Comparison of ENCODE assay signal across 23 mouse cellular contexts in the genomic region with DNA sequence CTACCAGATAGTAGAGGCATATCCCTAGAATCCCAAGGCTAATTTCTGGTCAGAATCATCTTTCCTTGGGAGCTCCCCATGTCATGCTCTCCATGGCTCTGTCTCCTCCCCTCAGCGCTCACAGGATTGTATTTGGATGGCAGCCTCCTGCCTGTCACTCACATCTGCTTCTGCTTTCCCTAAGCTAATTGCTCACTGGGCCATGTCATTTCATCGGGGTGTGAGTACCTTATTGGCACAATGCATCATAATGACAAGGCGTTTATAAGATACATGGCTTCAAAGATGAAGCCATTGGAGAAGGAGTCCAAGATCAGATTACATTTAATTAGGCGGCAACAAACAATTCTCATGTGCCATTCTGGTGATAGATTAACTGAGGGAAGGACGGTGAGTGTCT.
DNase-seq lines count a peak whose midpoint lies in the region; ATAC-seq and TF ChIP-seq lines count a peak whose summit lies in the region.
"Had no signal": no experiment of that assay in that cellular context is flagged by ENCODE, and none has a peak within 500 bp of the region (broad histone marks: within the 10 kb centered on the region; RNA-seq: fewer than 3 reads in every experiment).

No protein-coding gene starts in this region.

- H3K4me3 ChIP-seq in hindbrain, postnatal 0 days (ENCODE audit: low read length) = no peak overlapping the region
- no peak overlapping the region for H3K4me3 ChIP-seq in hindbrain, embryonic 12.5 days
- no peak overlapping the region for H3K4me3 ChIP-seq in lung, embryonic 15.5 days
- H3K4me3 ChIP-seq in midbrain, postnatal 0 days (ENCODE audit: low read depth, low read length) = no peak overlapping the region
- H3K4me3 ChIP-seq in midbrain, embryonic 10.5 days = no peak overlapping the region
- H3K4me3 ChIP-seq: embryonic facial prominence, embryonic 15.5 days; erythroblast, embryonic 14.5 days; gastrocnemius, adult 2 months; heart, embryonic 12.5 days; hindbrain, embryonic 10.5 days; hindbrain, embryonic 15.5 days had no signal

- TF ChIP-seq CTCF in hindbrain, postnatal 0 days (IDR thresholded peaks at IDR 0.05; ENCODE audit: low read depth) = no peak
- TF ChIP-seq CTCF in midbrain, postnatal 0 days (IDR thresholded peaks at IDR 0.05) = no peak

- H3K9me3 ChIP-seq in hindbrain, postnatal 0 days (ENCODE audit: low read length) = no peaks in the 10 kb centered on the region
- 0 out of 2 replicates have a peak, but pooled peaks cover 3% of the 10 kb centered on the region for H3K9me3 ChIP-seq in hindbrain, embryonic 12.5 days (replicated peaks)
- H3K9me3 ChIP-seq in lung, embryonic 15.5 days = no peaks in the 10 kb centered on the region
- no peaks in the 10 kb centered on the region for H3K9me3 ChIP-seq in midbrain, postnatal 0 days (ENCODE audit: low read length)
- 0 out of 2 replicates have a peak, but pooled peaks cover 5% of the 10 kb centered on the region for H3K9me3 ChIP-seq in midbrain, embryonic 10.5 days (replicated peaks)
- H3K9me3 ChIP-seq: embryonic facial prominence, embryonic 15.5 days; hindbrain, embryonic 15.5 days had no signal

- no peak overlapping the region for H3K4me2 ChIP-seq in hindbrain, postnatal 0 days (ENCODE audit: low read depth, low read length)
- H3K4me2 ChIP-seq in hindbrain, embryonic 12.5 days (replicated peaks) = no peak overlapping the region
- H3K4me2 ChIP-seq in lung, embryonic 15.5 days = no peak overlapping the region
- no peak overlapping the region for H3K4me2 ChIP-seq in midbrain, postnatal 0 days (ENCODE audit: low read depth, low read length, poor library complexity, severe bottlenecking)
- H3K4me2 ChIP-seq: embryonic facial prominence, embryonic 15.5 days; heart, embryonic 12.5 days; hindbrain, embryonic 15.5 days had no signal

- H3K4me1 ChIP-seq in hindbrain, postnatal 0 days (ENCODE audit: insufficient read depth, low read length) = no peaks in the 10 kb centered on the region
- H3K4me1 ChIP-seq in hindbrain, embryonic 12.5 days = peaks cover 4% of the 10 kb centered on the region; the same call in 1 of the 2 replicates
- H3K4me1 ChIP-seq in lung, embryonic 15.5 days = no peaks in the 10 kb centered on the region
- no peaks in the 10 kb centered on the region for H3K4me1 ChIP-seq in midbrain, postnatal 0 days (ENCODE audit: insufficient read depth, low read length)
- no peaks in the 10 kb centered on the region for H3K4me1 ChIP-seq in midbrain, embryonic 10.5 days
- H3K4me1 ChIP-seq: embryonic facial prominence, embryonic 15.5 days; heart, embryonic 12.5 days; hindbrain, embryonic 10.5 days had no signal

- WGBS in hindbrain, postnatal 0 days = 39% methylated on average over 5 of the region's 5 CpGs
- WGBS in hindbrain, embryonic 12.5 days = 61% methylated on average over 5 of the region's 5 CpGs
- WGBS in lung, embryonic 15.5 days = 33% methylated on average over 5 of the region's 5 CpGs
- 82% methylated on average over 5 of the region's 5 CpGs for WGBS in midbrain, postnatal 0 days
- 83% methylated on average over 5 of the region's 5 CpGs for WGBS in midbrain, embryonic 10.5 days

- H3K36me3 ChIP-seq in hindbrain, postnatal 0 days (ENCODE audit: insufficient read depth, low read length) = no peaks in the 10 kb centered on the region
- H3K36me3 ChIP-seq in hindbrain, embryonic 12.5 days = no peaks in the 10 kb centered on the region
- H3K36me3 ChIP-seq in lung, embryonic 15.5 days = no peaks in the 10 kb centered on the region
- no peaks in the 10 kb centered on the region for H3K36me3 ChIP-seq in midbrain, postnatal 0 days (ENCODE audit: insufficient read depth, low read length)
- no peaks in the 10 kb centered on the region for H3K36me3 ChIP-seq in midbrain, embryonic 10.5 days
- H3K36me3 ChIP-seq: embryonic facial prominence, embryonic 15.5 days; G1E; heart, embryonic 12.5 days; hindbrain, embryonic 10.5 days; hindbrain, embryonic 15.5 days had no signal

- ATAC-seq in hindbrain, postnatal 0 days = no peak
- no peak for ATAC-seq in hindbrain, embryonic 12.5 days (ENCODE audit: low FRiP score)
- peak; percentile 51; the same call in 1 of the 2 replicates for ATAC-seq in lung, embryonic 15.5 days (ENCODE audit: borderline replicate concordance, extremely low read depth, low FRiP score, low TSS enrichment)
- ATAC-seq in midbrain, postnatal 0 days (ENCODE audit: low FRiP score) = no peak
- ATAC-seq: CD4-positive, CD25-positive, alpha-beta regulatory T cell, adult 4 months had no signal

- H3K27me3 ChIP-seq in hindbrain, postnatal 0 days (ENCODE audit: insufficient read depth, low read length) = no peaks in the 10 kb centered on the region
- H3K27me3 ChIP-seq in hindbrain, embryonic 12.5 days = no peaks in the 10 kb centered on the region
- H3K27me3 ChIP-seq in lung, embryonic 15.5 days = no peaks in the 10 kb centered on the region
- H3K27me3 ChIP-seq in midbrain, postnatal 0 days (ENCODE audit: insufficient read depth, low read length) = no peaks in the 10 kb centered on the region
- H3K27me3 ChIP-seq in midbrain, embryonic 10.5 days (ENCODE audit: low read depth, poor library complexity, severe bottlenecking) = no peaks in the 10 kb centered on the region
- H3K27me3 ChIP-seq: embryonic facial prominence, embryonic 15.5 days; heart, embryonic 12.5 days; hindbrain, embryonic 15.5 days had no signal

- no peak overlapping the region for H3K9ac ChIP-seq in hindbrain, postnatal 0 days (replicated peaks; ENCODE audit: low read length)
- H3K9ac ChIP-seq in hindbrain, embryonic 12.5 days = no peak overlapping the region
- no peak overlapping the region for H3K9ac ChIP-seq in lung, embryonic 15.5 days
- no peak overlapping the region for H3K9ac ChIP-seq in midbrain, postnatal 0 days (replicated peaks; ENCODE audit: low read length, poor library complexity, severe bottlenecking)
- H3K9ac ChIP-seq: embryonic facial prominence, embryonic 15.5 days; heart, embryonic 12.5 days; hindbrain, embryonic 15.5 days had no signal

- H3K27ac ChIP-seq in hindbrain, postnatal 0 days = no peak overlapping the region
- no peak overlapping the region for H3K27ac ChIP-seq in hindbrain, embryonic 12.5 days
- no peak overlapping the region for H3K27ac ChIP-seq in lung, embryonic 15.5 days
- H3K27ac ChIP-seq in midbrain, postnatal 0 days (ENCODE audit: low read depth, low read length) = no peak overlapping the region
- no peak overlapping the region for H3K27ac ChIP-seq in midbrain, embryonic 10.5 days (replicated peaks)
- H3K27ac ChIP-seq: embryonic facial prominence, embryonic 15.5 days; gastrocnemius, adult 2 months; hindbrain, embryonic 10.5 days; hindbrain, embryonic 15.5 days had no signal

- peak; percentile 64 to 74 for DNase-seq in cerebellum, postnatal 10 days
- no peak for DNase-seq in cerebellum, adult 11-12 months
- DNase-seq in hindbrain, postnatal 0 days (ENCODE audit: low spot score) = peak; percentile 53
- DNase-seq in lung, postnatal 14 days = no peak
- peak; percentile 54 for DNase-seq in midbrain, postnatal 0 days (ENCODE audit: low spot score)
- no peak for DNase-seq in midbrain, embryonic 10.5 days (ENCODE audit: low spot score)
- DNase-seq: adrenal gland, adult 8-10 months; adrenal gland, postnatal 36 days; B cell, adult 2 months; cerebellum, adult 18-20 months; cerebellum, adult 9-11 months; embryo, embryonic 11 days; gastrocnemius, adult 2 months; gastrocnemius, postnatal 25 days had no signal

Comparison
In these comparisons a context has a peak if more than half of its experiments do, and no peak if none do; other contexts are left out.
1. DNase-seq: peak in cerebellum, postnatal 10 days (2 of 2), hindbrain, postnatal 0 days (single experiment) and midbrain, postnatal 0 days (single experiment); none in cerebellum, adult 11-12 months (single experiment), lung, postnatal 14 days (single experiment) and midbrain, embryonic 10.5 days (single experiment).